Mouse (Mus musculus) pancreas, adult 10 weeks (tissue): Measurements from ENCODE around the gene Ranbp1. TPM values are rescaled to one million over a fixed set of nuclear protein-coding genes. Genes with fewer than 3 reads are reported as not detected.

ENCODE experiments used
- polyA plus RNA-seq: library from polyadenylated mRNA; stranded (reverse); fragments of 350-450 nt; fragmentation: Illumina TruSeq; extraction: RNeasy Lipid Tissue Mini Kit (QIAGEN cat#74804); gene quantifications from one replicate; pipeline ENCODE4 v1.2.3, GENCODE M21; 2015; ENCODE audit warnings: low read depth, low replicate concordance; ENCODE audit not compliant: insufficient read depth

Ranbp1 gene
- 17.3 TPM for polyA plus RNA-seq

DNA sequence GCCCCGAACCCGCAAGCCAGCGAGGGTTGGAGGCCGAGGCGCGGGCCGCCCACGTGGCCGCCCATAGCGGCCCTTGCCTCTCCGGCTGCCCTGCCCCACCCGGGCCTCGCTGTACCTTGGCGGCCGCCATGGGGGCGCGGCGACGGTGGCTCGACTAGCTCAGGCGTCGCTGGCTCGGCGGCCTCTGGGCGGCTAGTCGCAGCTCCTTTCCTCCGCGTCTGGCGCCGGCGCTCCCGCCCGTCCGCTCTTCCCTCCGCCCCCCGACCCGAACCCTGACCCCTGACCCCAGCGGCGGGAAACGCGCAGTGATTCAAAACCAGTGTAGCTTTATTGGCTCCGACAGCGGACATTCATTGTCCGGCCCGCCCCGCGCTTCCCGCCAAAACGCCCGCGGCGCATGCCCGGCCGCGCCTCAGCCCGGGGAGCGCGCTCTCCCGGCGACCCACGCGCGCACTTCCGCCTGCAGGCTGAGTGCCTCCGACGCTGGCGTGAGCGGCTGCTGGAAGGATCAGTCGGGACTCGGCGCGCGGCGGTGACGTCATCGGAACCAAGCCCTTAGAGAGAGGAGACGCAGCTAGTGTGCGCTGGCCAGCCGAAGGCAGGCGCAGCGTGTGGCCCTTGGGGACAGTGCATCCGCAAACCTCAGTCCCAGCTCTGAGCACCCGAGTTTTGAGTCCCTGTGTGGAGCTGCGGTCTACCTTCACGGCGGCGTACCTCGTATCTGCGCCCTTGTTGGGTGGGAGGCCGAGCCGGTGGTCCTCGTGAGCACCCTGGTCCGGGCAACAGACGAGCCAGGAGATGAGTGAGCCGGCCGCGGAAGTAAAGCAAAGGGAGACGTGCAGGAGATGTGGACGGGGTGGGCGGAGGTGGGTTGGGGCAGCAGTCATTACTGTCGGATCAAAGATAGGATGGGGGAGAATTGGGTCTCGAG is at the start of gene Ranbp1, which contains the start of gene Trmt2a:
Gene Ranbp1 (minus strand): TSS at position 300 of the 931 bp plus-strand sequence.
Gene Trmt2a (plus strand): TSS at position 247 of the 931 bp plus-strand sequence.

DNA sequence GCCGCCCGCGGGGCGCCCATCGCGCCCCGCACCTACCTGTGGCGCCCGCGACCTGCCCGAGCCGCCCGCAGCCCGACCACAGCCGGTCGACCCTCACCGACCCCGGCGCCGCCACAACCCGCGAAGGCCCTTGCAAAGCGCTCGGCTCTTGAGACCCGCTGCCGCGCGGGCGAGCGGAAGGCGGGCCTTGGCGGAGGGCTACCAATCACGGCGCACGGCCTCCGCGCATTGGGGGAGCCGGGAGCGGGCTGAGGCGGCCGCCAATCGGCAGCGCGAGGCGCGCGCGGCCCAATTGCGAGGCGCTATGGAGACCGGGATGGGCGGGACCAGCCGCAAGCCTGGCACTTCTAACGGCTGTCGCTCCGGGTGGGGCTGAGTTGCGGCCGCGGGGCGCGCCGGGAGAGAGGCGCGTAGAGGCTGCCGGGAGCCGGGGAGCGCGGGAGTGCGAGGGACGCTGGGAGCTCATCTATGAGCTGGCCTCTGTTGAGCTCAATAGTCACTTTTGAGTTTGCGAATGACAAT is 40.6 kb upstream of the Ranbp1 start, which contains the start of gene Dgcr8:
Gene Dgcr8 (minus strand): TSS at position 180 of the 522 bp plus-strand sequence.

DNA sequence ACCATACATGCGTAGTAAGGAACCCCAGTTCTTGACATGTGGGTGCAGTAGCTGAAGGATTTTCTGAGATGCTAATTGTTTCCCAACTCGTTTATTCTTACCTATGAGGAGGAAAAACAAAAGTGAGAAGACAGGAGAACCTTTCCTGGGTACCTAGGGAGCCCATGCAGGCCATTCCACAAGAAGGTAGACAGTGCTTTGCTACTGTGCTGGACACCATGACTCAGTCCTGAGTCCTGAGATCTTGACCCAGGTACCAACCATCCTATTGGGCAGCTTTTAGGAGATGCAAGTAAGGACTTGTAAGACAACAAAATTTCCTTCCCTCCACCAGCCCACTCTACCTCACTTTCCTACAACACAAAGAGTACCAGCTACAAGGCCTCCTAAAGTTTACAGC is 9.7 kb upstream of the Ranbp1 start, which contains the start of gene Gm49776:
Gene Gm49776 (minus strand): TSS at position 101 of the 400 bp plus-strand sequence.

DNA sequence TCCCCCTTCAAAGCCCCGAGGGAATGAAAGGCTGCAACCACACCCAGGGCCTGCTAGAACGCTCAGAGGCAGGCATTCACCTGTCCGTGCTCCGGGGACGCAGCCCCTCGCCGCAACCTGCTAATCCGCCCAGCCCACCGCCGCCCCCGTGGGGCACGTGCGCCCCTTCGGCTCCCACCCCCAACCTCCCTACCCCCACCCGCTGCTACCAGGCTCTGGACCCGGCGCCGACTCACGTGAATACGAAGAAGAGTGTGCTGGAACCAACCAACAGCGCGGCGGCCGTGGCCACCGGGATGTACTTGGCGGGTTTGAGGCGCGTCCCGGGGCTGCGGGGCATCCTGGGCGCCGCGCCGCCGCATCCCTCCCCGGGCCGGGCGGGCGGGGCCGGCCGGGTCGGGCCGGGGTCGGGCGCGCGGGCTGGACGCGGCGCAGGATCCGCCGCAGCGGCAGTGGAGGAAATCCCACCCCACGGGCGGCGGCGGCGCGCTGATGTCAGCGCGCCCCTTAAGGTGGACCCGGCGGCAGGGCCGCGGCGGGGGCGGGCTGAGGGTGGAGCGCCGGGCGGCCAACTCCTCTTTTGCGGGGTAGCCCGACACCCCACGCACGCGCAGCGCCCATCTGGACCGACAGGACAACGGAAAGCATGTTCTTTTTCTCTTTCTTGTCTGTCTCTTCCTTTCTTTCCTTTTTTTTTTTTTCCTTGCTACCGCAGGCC is 13.7 kb downstream of the Ranbp1 start, which contains the start of gene Zdhhc8:
Gene Zdhhc8 (minus strand): TSS at position 466 of the 718 bp plus-strand sequence.

DNA sequence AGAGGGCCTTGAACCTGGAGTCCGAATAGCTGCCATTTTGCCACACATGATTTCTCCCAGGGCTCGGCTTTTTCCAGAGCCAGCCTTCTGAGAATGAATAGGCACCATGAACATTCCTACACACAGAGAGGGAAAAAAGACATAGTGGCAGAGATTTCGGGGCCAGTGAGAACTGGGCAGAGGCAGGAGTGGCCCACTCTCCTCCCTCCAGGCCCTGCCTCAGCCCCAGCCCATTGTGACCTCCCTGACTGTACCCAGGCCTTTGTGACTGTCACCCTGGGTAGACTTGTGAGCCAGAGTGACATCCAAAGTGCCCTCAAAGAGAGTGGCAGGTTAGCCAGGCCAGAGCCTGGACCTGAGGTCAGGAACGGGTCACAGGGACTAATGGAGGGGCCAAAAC is 31.0 kb downstream of the Ranbp1 start, which contains the start of gene Ccdc188:
Gene Ccdc188 (plus strand): TSS at position 301 of the 400 bp plus-strand sequence.

Other genes starting within 250 kb of the Ranbp1 start
- 22.8 TPM for gene Dgcr6, start 195.9 kb downstream of the Ranbp1 start, polyA plus RNA-seq
- 19.4 TPM for gene Prodh, start 158.5 kb downstream of the Ranbp1 start, polyA plus RNA-seq
- 0.85 TPM for gene Rtn4r, start 121.1 kb downstream of the Ranbp1 start, polyA plus RNA-seq
- not detected for gene Ccdc188, start 30.9 kb downstream of the Ranbp1 start, polyA plus RNA-seq
- 5.1 TPM for gene Zdhhc8, start 13.6 kb downstream of the Ranbp1 start, polyA plus RNA-seq
- 31.2 TPM for gene Trmt2a, start 53 bp downstream of the Ranbp1 start, polyA plus RNA-seq
- not detected for gene Gm49776, start 9.6 kb upstream of the Ranbp1 start, polyA plus RNA-seq
- gene Dgcr8, start 40.5 kb upstream of the Ranbp1 start, polyA plus RNA-seq: 5.9 TPM
- gene Tango2, start 99.4 kb upstream of the Ranbp1 start, polyA plus RNA-seq: 13.1 TPM
- 10.9 TPM for gene Arvcf, start 99.5 kb upstream of the Ranbp1 start, polyA plus RNA-seq
- 7.0 TPM for gene Txnrd2, start 177.7 kb upstream of the Ranbp1 start, polyA plus RNA-seq
- 18.8 TPM for gene Comt, start 178.1 kb upstream of the Ranbp1 start, polyA plus RNA-seq
- 0.89 TPM for gene Gnb1l, start 250.0 kb upstream of the Ranbp1 start, polyA plus RNA-seq